Mouse (Mus musculus) lung, adult 2 months (tissue): Measurements from ENCODE around the gene Uba6.

Source experiments
- CTCF ChIP-seq: fragments of 200-500 bp; IDR thresholded peaks from 2 replicates; pipeline ENCODE4 v1.5.1; 2011; ENCODE audit warnings: mild to moderate bottlenecking, low read length, control low read depth; ENCODE audit not compliant: insufficient read depth
- POLR2A ChIP-seq: fragments of 200-500 bp; IDR thresholded peaks from 2 replicates; pipeline ENCODE4 v1.6.1; 2011; ENCODE audit warnings: low read depth, mild to moderate bottlenecking, control low read depth, low read length, borderline replicate concordance; ENCODE audit errors: extremely low read depth

DNA sequence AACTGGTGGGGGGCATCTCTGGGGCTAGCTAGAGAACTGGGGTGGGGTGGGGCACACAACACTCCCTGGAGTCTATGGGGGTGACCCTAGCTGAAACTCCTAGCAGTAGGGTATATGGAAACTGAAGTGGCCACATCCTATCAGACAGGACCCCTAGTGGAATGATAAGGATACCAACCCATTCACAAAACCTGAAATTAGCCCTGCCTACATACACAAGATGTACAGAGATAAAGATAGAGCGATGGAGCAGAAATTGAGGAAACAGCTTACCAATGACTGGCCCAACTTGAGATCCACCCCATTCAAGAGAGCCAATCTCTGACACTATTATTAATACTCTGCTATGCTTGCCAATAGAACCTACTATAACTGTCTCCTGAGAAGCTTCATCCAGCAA lies 109.1 kb downstream of the Uba6 start:
- no peak for TF ChIP-seq CTCF
- TF ChIP-seq POLR2A = no peak
